Mouse (Mus musculus): ENCODE results near the gene Fam50b.

Fam50b gene

GRCm38 (mm10) chr13:34793816-34794215 is 59.2 kb downstream of the Fam50b start:
- peak in 1 of 2 experiments; percentile 49 for DNase-seq (ENCODE audit: low spot score in 2 of 2)

GRCm38 (mm10) chr13:34794426-34794825 is 59.8 kb downstream of the Fam50b start:
- DNase-seq (ENCODE audit: low spot score in 2 of 2) = no peak
